Mouse (Mus musculus) forebrain, embryonic 10.5 days (tissue): ENCODE measurements at regions not wholly inside any gene's neighbourhood (a gene's known extent, or its start where the extent isn't known, plus 50 kb on each side); places are given as distances from the start of the nearest gene placed in this dataset.

Experiments used
- DNase-seq: peaks from one replicate; pipeline ENCODE4 v3.0.0-alpha.2; 2017; ENCODE audit warnings: low spot score; ENCODE audit errors: extremely low spot score
- H3K27ac ChIP-seq: fragments of 300-500 bp; sonication (generic); 2 replicates; pipeline ENCODE4 v1.5.1; 2016; ENCODE audit warnings: mild to moderate bottlenecking
- H3K27me3 ChIP-seq: fragments of 300-500 bp; sonication (generic); 2 replicates; pipeline ENCODE4 v1.6.1; 2016; ENCODE audit warnings: mild to moderate bottlenecking; ENCODE audit not compliant: poor library complexity, severe bottlenecking
- H3K36me3 ChIP-seq: fragments of 300-500 bp; sonication (generic); replicated peaks from 2 replicates; pipeline ENCODE4 v1.6.1; 2016; ENCODE audit warnings: mild to moderate bottlenecking, moderate library complexity
- H3K4me1 ChIP-seq: fragments of 300-500 bp; sonication (generic); 2 replicates; pipeline ENCODE4 v1.6.1; 2016
- H3K4me3 ChIP-seq: fragments of 300-500 bp; sonication (generic); 2 replicates; pipeline ENCODE4 v1.5.1; 2016; ENCODE audit warnings: mild to moderate bottlenecking, moderate library complexity
- H3K9me3 ChIP-seq: fragments of 300-500 bp; sonication (generic); 2 replicates; pipeline ENCODE4 v1.6.1; 2016; ENCODE audit warnings: mild to moderate bottlenecking, moderate library complexity
- WGBS: fragments of 180-500 bp; shearing (Covaris S2); methylation state at CpG from one replicate; pipeline ENCODE4 v1.1.7; 2016; 5-methylcytosine and 5-hydroxymethylcytosine counted together

DNA sequence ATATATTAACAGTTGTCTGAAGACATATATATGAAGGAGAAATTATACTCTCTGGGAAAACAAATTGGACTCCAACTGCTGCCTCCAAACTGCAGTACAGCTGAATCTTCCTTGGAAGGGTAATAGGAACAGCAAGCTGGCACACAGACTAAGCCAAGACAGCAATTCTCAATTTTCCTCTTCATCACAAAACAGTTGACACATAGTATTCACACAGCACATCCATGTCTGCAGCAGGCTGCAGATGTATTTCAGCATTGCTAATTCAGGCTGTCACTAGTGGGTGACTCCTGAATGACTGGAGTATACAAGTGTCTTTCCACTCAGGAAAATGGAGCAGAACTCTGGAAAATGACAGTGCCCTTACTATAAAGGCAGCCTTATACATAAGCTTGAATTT, 327.7 kb upstream of the Rag2 start:
- DNase-seq: no peak
- no peak overlapping the region for H3K27ac ChIP-seq
- H3K4me3 ChIP-seq: no peak overlapping the region
- H3K27me3 ChIP-seq: no peaks in the 10 kb centered on the region
- no peaks in the 10 kb centered on the region for H3K36me3 ChIP-seq
- H3K4me1 ChIP-seq: peaks cover 17% of the 10 kb centered on the region
- H3K9me3 ChIP-seq: no peaks in the 10 kb centered on the region

GRCm38 (mm10) chr2:101299126-101299525, 325.4 kb upstream of the Rag2 start:
- no peaks in the 10 kb centered on the region for H3K9me3 ChIP-seq
- no peak overlapping the region for H3K4me3 ChIP-seq
- H3K27me3 ChIP-seq: no peaks in the 10 kb centered on the region
- H3K4me1 ChIP-seq: peaks cover 17% of the 10 kb centered on the region
- no peak overlapping the region for H3K27ac ChIP-seq
- DNase-seq: no peak
- no peaks in the 10 kb centered on the region for H3K36me3 ChIP-seq
- WGBS: 86% methylated on average over 2 of the region's 2 CpGs

GRCm38 (mm10) chr2:101300106-101300505, 324.4 kb upstream of the Rag2 start:
- Histone ChIP-seq H3K9me3 (no peaks in the 10 kb centered on the region), H3K4me1 (peaks cover 17% of the 10 kb centered on the region), H3K36me3 (no peaks in the 10 kb centered on the region), H3K27me3 (no peaks in the 10 kb centered on the region), H3K4me3 (no peak overlapping the region), H3K27ac (no peak overlapping the region)
- no peak for DNase-seq

- no peaks in the 10 kb centered on the region for H3K9me3 ChIP-seq
- WGBS: 87% methylated on average over 3 of the region's 3 CpGs
- H3K4me1 ChIP-seq: peaks cover 3% of the 10 kb centered on the region; the same call in 1 of the 2 replicates
- H3K27ac ChIP-seq: no peak overlapping the region
- H3K4me3 ChIP-seq: no peak overlapping the region
- no peaks in the 10 kb centered on the region for H3K36me3 ChIP-seq
- DNase-seq: no peak
- no peaks in the 10 kb centered on the region for H3K27me3 ChIP-seq
Observed at GRCm38 (mm10) chr2:101321286-101321914, 303.1 kb upstream of the Rag2 start.

GRCm38 (mm10) chr2:101356709-101357108, 267.8 kb upstream of the Rag2 start:
- Histone ChIP-seq H3K36me3 (no peaks in the 10 kb centered on the region), H3K27ac (no peak overlapping the region), H3K9me3 (no peaks in the 10 kb centered on the region), H3K4me1 (no peaks in the 10 kb centered on the region), H3K27me3 (no peaks in the 10 kb centered on the region), H3K4me3 (no peak overlapping the region)
- WGBS: 65% methylated on average over 1 of the region's 1 CpGs
- no peak for DNase-seq

GRCm38 (mm10) chr2:101364256-101364655, 260.3 kb upstream of the Rag2 start:
- 36% methylated on average over 3 of the region's 3 CpGs for WGBS
- H3K27me3 ChIP-seq: no peaks in the 10 kb centered on the region
- H3K36me3 ChIP-seq: no peaks in the 10 kb centered on the region
- H3K9me3 ChIP-seq: no peaks in the 10 kb centered on the region
- H3K27ac ChIP-seq: no peak overlapping the region
- DNase-seq: no peak
- no peak overlapping the region for H3K4me3 ChIP-seq
- peaks cover 9% of the 10 kb centered on the region for H3K4me1 ChIP-seq

- H3K27ac ChIP-seq: no peak overlapping the region
- H3K36me3 ChIP-seq: no peaks in the 10 kb centered on the region
- H3K27me3 ChIP-seq: no peaks in the 10 kb centered on the region
- H3K4me1 ChIP-seq: peaks cover 9% of the 10 kb centered on the region
- 97% methylated on average over 4 of the region's 4 CpGs for WGBS
- H3K4me3 ChIP-seq: no peak overlapping the region
- H3K9me3 ChIP-seq: no peaks in the 10 kb centered on the region
- DNase-seq: no peak
Observed at GRCm38 (mm10) chr2:101368278-101368677, 256.2 kb upstream of the Rag2 start.

DNA sequence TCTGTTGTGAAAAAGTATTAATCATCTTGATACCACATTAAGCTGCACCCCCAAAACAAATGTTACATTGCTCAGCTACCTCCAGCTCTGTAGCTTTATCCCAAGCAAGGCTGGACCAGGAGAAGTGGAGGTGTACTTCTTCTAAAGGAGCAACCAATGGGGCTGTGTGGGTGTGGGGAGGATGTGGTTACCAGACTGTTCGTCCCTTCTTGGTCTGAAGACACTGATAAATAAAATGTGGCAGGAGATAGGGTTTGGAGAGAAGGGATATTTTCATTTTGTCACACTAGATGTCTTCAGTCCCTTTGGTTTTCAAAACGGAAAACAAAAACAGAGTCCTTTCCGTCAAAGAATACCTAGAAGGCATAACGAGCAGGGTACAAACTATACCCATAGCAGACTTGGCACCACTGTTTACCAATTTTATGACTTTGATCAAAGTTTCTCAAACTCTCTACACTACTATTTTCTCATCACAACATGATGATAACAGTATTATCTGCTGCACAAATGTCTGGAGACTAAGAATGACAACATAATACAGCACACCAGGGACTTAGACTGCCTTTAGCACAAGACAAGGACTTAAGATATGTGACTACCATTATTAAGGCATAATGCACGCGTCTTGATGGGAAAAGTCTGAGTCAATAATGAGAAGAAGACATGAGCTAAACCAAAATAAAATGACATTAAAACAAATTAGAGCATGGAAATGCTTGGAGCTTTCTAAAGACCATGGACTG, 253.4 kb upstream of the Rag2 start:
- WGBS: 90% methylated on average over 6 of the region's 6 CpGs
- H3K4me3 ChIP-seq: no peak overlapping the region

GRCm38 (mm10) chr2:101371834-101372493, 252.6 kb upstream of the Rag2 start:
- DNase-seq: no peak
- Histone ChIP-seq H3K4me3 (no peak overlapping the region), H3K27me3 (no peaks in the 10 kb centered on the region), H3K4me1 (no peaks in the 10 kb centered on the region), H3K27ac (no peak overlapping the region), H3K36me3 (no peaks in the 10 kb centered on the region), H3K9me3 (no peaks in the 10 kb centered on the region)
- WGBS: 90% methylated on average over 7 of the region's 7 CpGs

More for the DNA sequence above, 253.4 kb upstream of the Rag2 start:
- H3K4me1 ChIP-seq: no peaks in the 10 kb centered on the region
- no peaks in the 10 kb centered on the region for H3K36me3 ChIP-seq
- no peaks in the 10 kb centered on the region for H3K27me3 ChIP-seq
- DNase-seq: no peak
- no peaks in the 10 kb centered on the region for H3K9me3 ChIP-seq
- no peak overlapping the region for H3K27ac ChIP-seq

GRCm38 (mm10) chr2:101380595-101380994, 243.9 kb upstream of the Rag2 start:
- Histone ChIP-seq H3K9me3 (no peaks in the 10 kb centered on the region), H3K27me3 (no peaks in the 10 kb centered on the region), H3K27ac (no peak overlapping the region), H3K4me3 (no peak overlapping the region), H3K36me3 (no peaks in the 10 kb centered on the region), H3K4me1 (no peaks in the 10 kb centered on the region)
- no peak for DNase-seq
- 84% methylated on average over 6 of the region's 6 CpGs for WGBS

DNA sequence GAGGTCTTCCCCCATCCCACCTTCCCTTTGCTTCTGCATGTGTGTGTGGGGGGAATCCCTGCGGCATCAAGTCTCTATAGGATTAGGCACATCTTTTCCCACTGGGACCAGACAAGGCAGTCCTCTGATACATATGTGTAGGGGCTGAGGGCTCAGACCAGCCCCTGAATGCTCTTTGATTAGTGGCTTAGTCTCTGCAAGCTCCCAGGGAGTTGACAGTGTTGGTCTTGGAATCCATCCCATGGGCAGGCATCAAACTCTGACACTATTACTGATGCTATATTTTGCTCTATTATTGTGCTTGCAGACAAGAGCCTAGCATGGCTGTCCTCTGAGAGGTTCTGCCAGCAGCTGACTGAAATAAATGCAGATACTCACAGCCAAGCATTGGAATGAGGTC, 209.5 kb upstream of the Rag2 start:
- no peak overlapping the region for H3K27ac ChIP-seq
- H3K4me1 ChIP-seq: no peaks in the 10 kb centered on the region
- no peak for DNase-seq
- no peaks in the 10 kb centered on the region for H3K27me3 ChIP-seq
- H3K4me3 ChIP-seq: no peak overlapping the region
- no peaks in the 10 kb centered on the region for H3K36me3 ChIP-seq
- WGBS: 89% methylated on average over 1 of the region's 1 CpGs
- H3K9me3 ChIP-seq: no peaks in the 10 kb centered on the region

- WGBS: 79% methylated on average over 3 of the region's 3 CpGs
Observed at GRCm38 (mm10) chr2:101416702-101417101, 207.8 kb upstream of the Rag2 start.

DNA sequence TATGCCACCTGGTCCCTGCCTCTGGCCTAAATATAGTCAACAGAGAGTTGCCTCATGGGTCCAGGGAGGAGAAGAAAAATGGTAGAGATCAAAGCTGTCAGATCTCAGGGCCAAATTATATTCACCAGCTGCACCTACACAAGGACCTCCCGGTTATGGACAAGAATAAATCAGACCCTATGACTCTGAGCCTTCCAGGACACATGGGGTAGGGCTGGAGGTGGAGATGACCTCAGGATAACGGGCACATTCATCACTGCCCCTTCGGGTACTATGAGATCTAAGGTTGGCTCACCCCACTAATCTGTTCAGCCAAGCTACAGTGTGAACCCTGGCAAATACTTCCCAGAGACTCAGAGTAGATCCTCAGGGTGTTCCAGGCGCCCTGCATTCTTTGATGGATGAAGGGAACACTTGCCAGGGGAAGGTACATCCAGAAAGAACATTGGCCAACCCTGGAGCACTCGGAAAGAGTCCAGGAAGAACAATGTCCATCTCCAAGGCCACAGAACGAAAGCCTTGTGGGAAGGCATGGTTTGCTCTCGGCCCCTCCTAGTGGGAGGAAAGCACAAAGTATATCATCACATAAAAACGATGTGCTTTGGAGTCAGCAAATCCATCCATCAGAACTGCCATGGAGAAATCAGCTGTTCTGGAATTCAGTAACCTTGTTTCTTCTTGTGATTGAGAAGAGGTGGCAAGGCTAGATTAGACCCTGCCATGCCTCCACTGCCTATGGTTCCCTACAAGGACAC, 191.2 kb upstream of the Rag2 start:
- Histone ChIP-seq H3K4me3 (no peak overlapping the region), H3K27me3 (no peaks in the 10 kb centered on the region), H3K4me1 (no peaks in the 10 kb centered on the region), H3K27ac (no peak overlapping the region), H3K36me3 (no peaks in the 10 kb centered on the region), H3K9me3 (no peaks in the 10 kb centered on the region)
- no peak for DNase-seq
- WGBS: 86% methylated on average over 8 of the region's 8 CpGs

More at GRCm38 (mm10) chr2:101416702-101417101, 207.8 kb upstream of the Rag2 start:
- Histone ChIP-seq H3K36me3 (no peaks in the 10 kb centered on the region), H3K4me3 (no peak overlapping the region), H3K9me3 (no peaks in the 10 kb centered on the region), H3K4me1 (no peaks in the 10 kb centered on the region), H3K27me3 (no peaks in the 10 kb centered on the region), H3K27ac (no peak overlapping the region)
- DNase-seq: no peak
